Mouse (Mus musculus) c-Kit-positive CD71-positive TER-119-positive erythroid progenitor cells, embryonic 14.5 days (primary cell): Measurements from ENCODE around the gene Txlnb.
A peak's percentile ranks its signal among the peaks of the same experiment; 100 is the strongest.
"Not testable (repeated sequence)": the region's sequence is repeated elsewhere in the genome, so short reads cannot be mapped to it uniquely, and the experiment has no call there.

Source experiments
- DNase-seq: peaks from one replicate; pipeline ENCODE4 v3.0.0-alpha.2; 2013; ENCODE audit warnings: low spot score

The Txlnb gene

DNA sequence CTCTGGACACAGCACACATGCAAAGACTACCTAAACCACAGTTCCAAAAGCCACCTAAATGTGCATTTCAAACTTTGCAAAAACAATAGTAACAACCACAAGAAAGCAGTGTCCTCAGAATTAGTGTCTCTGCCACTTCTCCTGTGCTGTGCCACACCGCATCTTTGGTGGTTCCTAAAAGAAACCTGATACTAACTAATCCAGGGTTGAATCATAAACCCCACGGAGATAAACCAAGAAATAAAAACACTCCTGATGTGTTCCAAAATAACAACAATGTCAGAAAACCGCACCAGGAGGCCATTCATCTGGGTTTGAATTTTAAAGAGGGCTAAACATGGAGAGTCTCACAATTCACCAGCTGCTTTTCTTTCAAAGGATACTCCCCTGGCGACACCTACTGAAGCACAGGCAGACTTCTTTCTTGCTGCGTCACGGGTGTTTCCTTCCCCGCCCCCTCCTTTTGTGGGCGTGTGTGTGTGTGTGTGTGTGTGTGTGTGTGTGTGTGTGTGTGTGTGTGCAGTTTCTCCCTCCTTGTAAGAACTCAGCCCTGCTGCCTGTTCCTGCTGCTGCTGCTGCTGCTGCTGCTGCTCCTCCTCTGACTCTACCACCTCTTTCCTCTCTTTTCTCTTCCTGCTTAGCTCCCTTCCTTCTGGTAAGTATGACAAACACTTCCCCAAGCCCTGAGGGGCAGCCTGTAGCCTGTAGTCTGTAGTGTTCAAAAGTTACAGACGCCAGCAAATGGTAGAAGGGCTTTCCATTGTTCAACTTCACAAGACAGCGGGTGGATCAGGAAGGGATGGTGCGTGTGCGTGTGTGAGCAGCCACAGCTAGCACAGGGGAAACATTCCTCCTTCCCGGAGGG, at the start of gene Txlnb:
Gene Txlnb (plus strand): TSS at position 460 of the 865 bp plus-strand sequence.
- DNase-seq, result peak; percentile 11

DNA sequence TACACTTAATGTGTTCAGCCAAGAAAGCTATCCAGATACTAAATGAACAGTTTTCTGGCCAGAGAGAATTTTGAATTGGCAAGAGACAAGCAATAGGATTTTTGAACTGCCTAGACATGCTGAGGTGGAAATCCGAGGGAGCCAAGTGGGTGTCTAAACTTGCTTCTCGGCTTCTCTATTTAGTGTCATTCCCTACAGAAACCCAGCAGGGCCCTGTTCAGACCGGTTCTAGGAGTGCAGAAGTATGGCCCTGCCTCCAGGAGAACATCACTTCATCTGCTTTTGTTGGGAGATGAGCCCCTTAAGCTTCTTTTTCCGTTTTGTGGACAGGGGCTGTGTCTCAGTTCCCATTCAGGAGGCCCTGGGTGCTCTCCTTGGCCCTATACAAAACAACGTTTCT, 43.5 kb upstream of the Txlnb start:
- DNase-seq, result no peak

- DNase-seq, result no peak
Measured at GRCm38 (mm10) chr10:17759772-17760171, 36.3 kb upstream of the Txlnb start.

DNA sequence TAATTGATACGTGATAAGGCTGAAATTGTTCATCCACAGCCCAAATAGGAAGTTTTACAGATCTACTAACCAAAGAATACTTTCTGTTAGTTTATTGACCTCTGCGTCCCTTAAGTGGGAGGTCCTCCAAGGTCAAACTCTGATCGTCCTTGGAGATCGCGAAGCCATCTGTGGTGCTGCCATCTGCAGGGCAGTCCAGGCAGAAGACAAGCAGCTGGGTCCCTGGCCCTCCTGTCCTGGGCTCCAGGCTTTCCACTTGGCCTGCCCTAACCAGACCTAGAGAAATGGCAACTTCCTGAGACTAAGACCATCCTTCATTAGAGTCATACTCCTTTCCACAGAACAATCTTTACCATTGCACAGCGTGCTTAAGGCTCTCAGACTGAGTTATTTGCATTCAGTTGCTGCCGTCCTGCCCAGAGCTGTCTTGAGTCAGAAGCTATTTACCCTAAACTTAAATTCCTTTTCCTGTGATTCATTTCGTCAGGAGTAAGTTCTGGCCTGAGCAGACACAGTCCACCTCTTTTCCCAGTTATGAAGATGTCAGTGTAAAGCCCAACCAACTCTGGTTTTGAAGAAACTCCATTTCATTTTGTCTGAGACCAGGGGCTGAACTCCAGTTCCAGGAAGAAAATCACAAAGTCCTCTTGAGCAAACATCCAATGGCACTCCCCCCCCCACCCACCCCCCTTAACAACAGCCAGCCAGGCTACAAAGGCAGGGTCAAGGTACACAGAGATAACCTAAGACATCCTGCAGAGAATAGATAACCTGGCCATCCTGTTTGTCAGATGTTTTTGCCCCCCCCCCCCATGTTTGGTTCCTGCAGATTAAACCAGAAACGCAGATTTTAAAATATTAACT, 35.0 kb upstream of the Txlnb start:
- DNase-seq, result no peak

GRCm38 (mm10) chr10:17761652-17762051, 34.4 kb upstream of the Txlnb start:
- no peak for DNase-seq

DNA sequence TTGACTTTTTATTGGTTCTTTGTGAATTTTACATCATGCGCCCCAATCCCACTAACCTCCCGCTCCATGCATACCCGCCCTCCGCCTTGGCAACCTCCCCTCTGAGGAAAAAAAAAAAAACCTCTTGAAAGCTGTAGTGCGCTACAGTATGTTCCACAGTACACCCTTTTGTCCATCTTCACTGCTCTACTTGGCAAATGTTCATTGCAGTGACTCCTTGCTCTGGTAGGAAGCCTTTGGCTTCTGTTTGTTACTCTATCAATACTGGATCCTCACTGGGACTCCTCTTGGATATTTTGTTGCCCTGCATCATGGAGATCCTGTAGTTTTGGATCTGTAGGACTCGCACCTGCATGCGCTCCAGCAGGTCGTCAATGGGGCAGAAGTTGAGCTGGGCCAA, 33.1 kb upstream of the Txlnb start:
- no peak for DNase-seq

GRCm38 (mm10) chr10:17769856-17770255, 26.2 kb upstream of the Txlnb start:
- DNase-seq, result no peak

DNA sequence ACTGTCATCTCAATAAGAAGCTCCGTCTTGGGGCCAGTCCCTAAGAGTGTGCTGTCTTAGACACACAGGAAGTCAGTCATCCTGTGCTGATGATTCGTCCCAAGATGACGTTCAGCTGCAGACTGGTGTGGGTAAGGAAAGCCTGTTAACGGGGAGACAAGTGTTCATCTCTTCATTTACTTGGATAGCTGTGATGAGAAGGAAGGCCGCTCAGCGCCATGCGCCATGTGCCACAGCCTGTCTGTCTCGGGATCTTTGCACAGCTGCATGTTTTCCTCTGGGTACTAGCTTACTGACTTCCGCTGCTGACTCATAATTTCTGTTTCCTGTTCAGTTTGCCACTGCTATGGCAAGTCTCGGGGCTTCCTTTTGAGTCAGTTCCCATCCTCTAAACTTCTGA, 23.7 kb upstream of the Txlnb start:
- no peak for DNase-seq

DNA sequence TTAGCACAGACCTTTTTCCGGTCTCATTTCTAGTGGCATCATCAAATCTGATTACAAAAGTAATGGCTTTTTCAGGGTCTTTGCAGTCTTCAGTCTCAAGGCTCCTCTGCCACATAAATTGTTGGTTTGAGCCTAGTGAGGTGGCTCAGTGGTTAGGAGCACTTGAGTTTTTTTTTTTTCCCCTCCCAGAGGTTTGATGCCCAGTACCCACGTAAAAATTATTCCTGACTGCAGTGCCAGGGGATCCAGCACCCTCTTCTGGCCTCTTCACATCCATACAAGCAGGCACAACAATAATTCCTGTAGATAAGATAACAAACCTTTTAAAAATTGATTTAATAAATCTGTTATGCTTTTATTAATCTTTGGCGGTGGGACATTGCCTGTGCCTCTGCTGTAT, 21.7 kb upstream of the Txlnb start:
- no peak for DNase-seq

DNA sequence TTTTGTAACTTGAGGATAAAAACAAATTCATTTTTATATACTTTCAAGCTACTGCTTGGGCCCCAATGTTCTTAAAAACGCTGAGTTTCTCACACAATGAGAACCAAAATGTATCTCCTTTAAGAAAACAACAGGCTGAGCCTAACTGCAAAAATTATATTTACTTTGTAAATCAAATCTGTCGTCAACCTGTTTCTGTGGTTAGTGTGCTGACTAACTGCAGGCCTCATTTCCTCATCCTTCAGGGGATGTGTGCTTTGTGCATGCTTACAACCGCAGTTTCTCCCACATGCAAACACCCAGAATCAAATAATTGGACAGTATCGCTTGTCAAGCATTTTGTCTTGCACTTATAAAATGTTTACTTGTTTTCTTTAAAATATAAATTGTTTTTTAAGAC, 20.9 kb upstream of the Txlnb start:
- DNase-seq, result no peak

- not testable (repeated sequence) for DNase-seq
Measured at GRCm38 (mm10) chr10:17776684-17777083, 19.3 kb upstream of the Txlnb start.

DNA sequence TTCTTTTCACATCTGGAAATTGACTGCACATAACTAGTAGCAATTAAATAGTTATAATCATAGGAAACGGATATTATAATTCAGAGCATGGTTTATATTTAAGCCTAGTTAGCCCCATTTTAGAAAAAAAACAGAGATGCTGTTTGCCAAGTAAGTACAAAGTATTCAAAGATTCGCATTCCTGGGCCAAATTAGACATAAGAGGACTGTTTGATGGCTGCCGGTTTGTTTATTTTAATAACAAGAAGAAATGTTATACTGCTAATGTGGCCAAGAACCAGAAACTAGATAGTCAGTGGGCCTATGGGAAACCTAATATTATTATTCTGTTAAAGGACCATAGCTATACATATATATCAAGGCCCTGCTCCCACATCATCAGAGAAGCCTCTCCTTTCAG, 9.3 kb upstream of the Txlnb start:
- DNase-seq, result no peak

DNA sequence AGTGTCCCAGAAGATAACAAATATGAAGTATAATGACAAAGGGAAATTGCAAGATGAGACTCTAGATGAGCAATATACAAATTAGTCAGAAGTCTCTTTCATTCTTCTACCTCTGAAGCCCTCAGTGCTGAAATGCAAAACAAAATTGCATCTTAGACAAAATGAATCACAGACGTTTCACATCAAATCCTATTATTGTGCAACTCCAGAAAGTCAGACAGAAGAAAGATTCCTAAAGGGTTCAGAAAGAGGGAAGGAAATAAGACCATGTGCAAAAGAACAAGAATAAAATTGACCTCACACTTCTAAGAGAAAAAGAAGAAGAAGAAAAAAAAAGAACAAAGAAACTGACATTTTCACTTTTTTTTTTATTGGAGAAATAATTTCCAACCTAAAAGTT, 8.1 kb upstream of the Txlnb start:
- DNase-seq, result no peak

- no peak for DNase-seq
Measured at GRCm38 (mm10) chr10:17788347-17788746, 7.7 kb upstream of the Txlnb start.

GRCm38 (mm10) chr10:17793926-17794325, 2.1 kb upstream of the Txlnb start:
- no peak for DNase-seq

- DNase-seq, result no peak
Measured at GRCm38 (mm10) chr10:17794443-17794842, 1.6 kb upstream of the Txlnb start.

- no peak for DNase-seq
Measured at GRCm38 (mm10) chr10:17795227-17795626, 799 bp upstream of the Txlnb start.

- no peak for DNase-seq
Measured at GRCm38 (mm10) chr10:17796846-17797631, 1.0 kb downstream of the Txlnb start.

GRCm38 (mm10) chr10:17797681-17798080, 1.7 kb downstream of the Txlnb start:
- DNase-seq, result no peak

DNA sequence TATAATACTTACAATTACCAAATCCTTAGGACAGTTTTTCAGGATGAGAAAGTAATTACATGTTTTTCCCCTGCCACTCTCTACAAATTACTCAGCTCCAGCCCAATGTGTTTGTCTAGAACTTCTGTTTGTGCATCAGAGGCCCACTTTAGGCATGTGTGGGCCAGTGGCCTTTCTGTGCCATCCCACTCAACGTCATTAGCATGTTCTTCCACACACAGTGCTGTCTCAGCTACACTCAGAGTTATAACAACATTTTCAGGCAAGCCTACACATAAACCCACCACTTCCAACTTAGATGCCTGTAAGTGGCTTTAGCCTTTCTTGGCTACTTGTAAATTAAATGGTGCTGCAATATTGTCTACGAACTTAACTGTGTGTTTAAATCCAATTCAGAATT, 5.8 kb downstream of the Txlnb start:
- no peak for DNase-seq

DNA sequence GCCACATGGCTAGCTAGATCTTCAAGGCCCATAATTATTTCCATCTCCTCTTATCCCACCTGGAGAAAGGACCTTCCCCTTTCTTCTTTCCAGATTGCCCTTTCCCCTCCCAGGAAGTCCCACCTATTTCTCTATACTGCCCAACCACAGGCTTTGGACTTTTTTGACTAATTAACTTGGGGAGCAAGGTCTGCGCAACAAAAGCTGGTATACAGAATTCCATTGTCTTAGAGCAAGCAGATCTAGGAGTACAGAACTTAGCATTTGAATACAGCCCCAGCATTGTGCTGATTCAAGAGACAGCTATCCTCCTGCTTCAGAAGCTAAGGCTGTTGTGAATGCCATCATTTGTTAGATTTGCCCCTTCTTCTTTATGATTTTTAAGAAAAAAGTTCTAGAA, 12.5 kb downstream of the Txlnb start:
- DNase-seq, result no peak

DNA sequence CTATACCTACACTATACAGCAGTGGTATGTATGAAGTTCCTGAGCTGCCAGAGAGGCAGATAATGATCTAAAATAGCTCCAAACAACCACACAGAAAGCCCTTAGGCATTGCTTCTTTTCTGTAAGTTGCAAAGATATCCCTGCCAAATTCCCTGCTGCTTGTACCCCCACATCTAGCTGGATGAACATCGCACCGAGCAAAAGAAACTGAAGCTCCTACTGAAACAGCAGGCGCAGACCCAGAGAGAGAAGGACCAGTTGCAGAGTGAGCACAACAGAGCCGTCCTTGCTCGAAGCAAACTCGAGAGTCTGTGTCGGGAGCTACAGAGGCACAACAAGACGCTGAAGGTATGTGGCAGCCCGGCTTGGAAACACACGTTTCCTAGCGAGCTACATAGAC, 19.0 kb downstream of the Txlnb start:
- DNase-seq, result no peak
